Mouse (Mus musculus) myocyte (in vitro differentiated cells): ENCODE results near the gene Apmap.

Source experiments
- CEBPB ChIP-seq: IDR thresholded peaks from 2 replicates; pipeline ENCODE4 v1.6.1; 2011; ENCODE audit warnings: mild to moderate bottlenecking, moderate library complexity; ENCODE audit not compliant: poor library complexity, insufficient read depth, severe bottlenecking
- E2F4 ChIP-seq: IDR thresholded peaks from one replicate; pipeline ENCODE4 v1.6.1; 2011; ENCODE audit warnings: mild to moderate bottlenecking, control low read depth, moderate library complexity; ENCODE audit not compliant: insufficient read depth
- MAX ChIP-seq: IDR thresholded peaks from one replicate; pipeline ENCODE4 v1.6.1; 2011; ENCODE audit warnings: low read depth, mild to moderate bottlenecking, control low read depth
- MYOD1 ChIP-seq, 3 experiments: IDR thresholded peaks; one replicate each; pipeline ENCODE4 v1.6.1; 2011; ENCODE audit warnings: control low read depth in 2 of 3, low read depth in 2 of 3, mild to moderate bottlenecking in 2 of 3, moderate library complexity in 1 of 3; ENCODE audit not compliant: insufficient read length in 2 of 3, control insufficient read depth in 1 of 3
- MYOG ChIP-seq, 3 experiments: IDR thresholded peaks; one replicate each; pipeline ENCODE4 v1.6.1; 2011; ENCODE audit warnings: control low read depth in 2 of 3, low read depth in 2 of 3, mild to moderate bottlenecking in 2 of 3; ENCODE audit not compliant: insufficient read length in 2 of 3, control insufficient read depth in 1 of 3, insufficient read depth in 1 of 3
- POLR2A ChIP-seq: IDR thresholded peaks from one replicate; pipeline ENCODE4 v1.6.1; 2011; ENCODE audit warnings: low read depth, mild to moderate bottlenecking, control low read depth, moderate library complexity; ENCODE audit not compliant: insufficient read length
- POLR2AphosphoS2 ChIP-seq: IDR thresholded peaks from one replicate; pipeline ENCODE4 v1.6.1; 2011; ENCODE audit warnings: low read depth, control low read depth; ENCODE audit not compliant: insufficient read length
- REST ChIP-seq: IDR thresholded peaks from one replicate; pipeline ENCODE4 v1.6.1; 2011; ENCODE audit warnings: mild to moderate bottlenecking, control low read depth, moderate library complexity; ENCODE audit not compliant: insufficient read depth, insufficient read length
- SRF ChIP-seq: IDR thresholded peaks from one replicate; pipeline ENCODE4 v1.6.1; 2011; ENCODE audit warnings: low read depth; ENCODE audit not compliant: control insufficient read depth, insufficient read length
- TCF12 ChIP-seq: IDR thresholded peaks from one replicate; pipeline ENCODE4 v1.6.1; 2011; ENCODE audit warnings: mild to moderate bottlenecking, control low read depth; ENCODE audit not compliant: poor library complexity, insufficient read depth, severe bottlenecking
- TCF3 ChIP-seq: IDR thresholded peaks from one replicate; pipeline ENCODE4 v1.6.1; 2011; ENCODE audit warnings: low read depth, control low read depth; ENCODE audit not compliant: insufficient read length
- USF1 ChIP-seq: IDR thresholded peaks from one replicate; pipeline ENCODE4 v1.6.1; 2011; ENCODE audit warnings: low read depth, mild to moderate bottlenecking, control low read depth, moderate library complexity

- TF ChIP-seq POLR2A (no peak), TCF3 (no peak), CEBPB (no peak), MAX (no peak), MYOD1 (IDR thresholded peaks at IDR 0.05; ENCODE audit: control insufficient read depth in 1 of 3, insufficient read length in 2 of 3, low read depth in 2 of 3) (no peak), USF1 (no peak), MYOG (IDR thresholded peaks at IDR 0.05; ENCODE audit: control insufficient read depth in 1 of 3, insufficient read depth in 1 of 3, insufficient read length in 2 of 3, low read depth in 2 of 3) (no peak), TCF12 (no peak), SRF (no peak), E2F4 (no peak), POLR2AphosphoS2 (no peak), REST (no peak)
These were observed 32.1 kb downstream of the Apmap start for GRCm38 (mm10) chr2:150576256-150576655.
